Mouse (Mus musculus): ENCODE data around the gene Trub2.

DNA sequence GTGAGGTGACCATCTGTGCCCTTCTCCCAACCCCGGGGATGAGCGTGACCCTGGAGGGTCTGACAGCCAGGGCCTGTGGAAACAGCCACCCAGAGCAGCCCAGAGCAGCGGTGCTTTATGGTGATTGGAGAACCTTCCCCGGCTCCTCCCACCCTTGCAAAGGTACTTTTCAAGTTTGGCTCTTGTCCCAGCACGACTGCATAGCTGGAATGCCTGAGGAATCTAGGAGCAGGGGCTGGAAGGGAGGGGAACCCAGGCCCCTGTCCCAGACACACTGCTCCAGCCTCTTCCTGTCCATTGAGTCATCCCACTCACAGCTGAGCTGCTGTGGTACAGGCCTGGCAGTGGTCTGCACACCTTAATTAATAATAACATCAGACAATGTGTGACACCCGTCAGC lies 71.6 kb downstream of the Trub2 start:
- TF ChIP-seq CTCF (IDR thresholded peaks at IDR 0.05; ENCODE audit: low read depth, low read length): no peak
- TF ChIP-seq POLR2A (IDR thresholded peaks at IDR 0.05; ENCODE audit: insufficient read depth, low read length): no peak
- TF ChIP-seq EP300 (IDR thresholded peaks at IDR 0.05; ENCODE audit: insufficient read depth, low read depth, low read length): 0 out of 2 replicates have a peak, but pooled peaks have one; percentile 35
